Mouse (Mus musculus): ENCODE measurements at regions not wholly inside any gene's neighbourhood (a gene's known extent, or its start where the extent isn't known, plus 50 kb on each side); places are given as distances from the start of the nearest gene placed in this dataset.

DNA sequence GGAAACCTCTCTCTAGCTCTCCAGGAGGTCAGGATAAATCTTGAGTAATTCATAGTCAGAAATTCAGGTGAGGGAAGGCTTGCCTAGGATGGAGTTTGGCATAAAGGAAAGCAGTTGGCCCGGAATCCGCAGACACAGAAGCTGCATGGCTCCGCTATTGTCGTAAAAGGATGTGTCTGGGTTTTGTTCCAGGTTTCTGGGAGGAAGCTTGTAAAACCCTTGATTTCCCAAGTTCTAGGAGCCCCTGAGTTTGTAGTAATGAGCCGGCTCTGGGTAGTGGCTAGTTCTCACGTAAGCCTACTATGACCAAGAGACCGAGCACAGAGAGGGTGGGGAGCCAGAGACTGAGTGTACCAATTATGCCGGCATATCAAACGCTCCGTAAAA lies 52.7 kb upstream of the Gm21915 start:
- DNase-seq (ENCODE audit: extremely low spot score in 1 of 2, low spot score in 1 of 2), result no peak

DNA sequence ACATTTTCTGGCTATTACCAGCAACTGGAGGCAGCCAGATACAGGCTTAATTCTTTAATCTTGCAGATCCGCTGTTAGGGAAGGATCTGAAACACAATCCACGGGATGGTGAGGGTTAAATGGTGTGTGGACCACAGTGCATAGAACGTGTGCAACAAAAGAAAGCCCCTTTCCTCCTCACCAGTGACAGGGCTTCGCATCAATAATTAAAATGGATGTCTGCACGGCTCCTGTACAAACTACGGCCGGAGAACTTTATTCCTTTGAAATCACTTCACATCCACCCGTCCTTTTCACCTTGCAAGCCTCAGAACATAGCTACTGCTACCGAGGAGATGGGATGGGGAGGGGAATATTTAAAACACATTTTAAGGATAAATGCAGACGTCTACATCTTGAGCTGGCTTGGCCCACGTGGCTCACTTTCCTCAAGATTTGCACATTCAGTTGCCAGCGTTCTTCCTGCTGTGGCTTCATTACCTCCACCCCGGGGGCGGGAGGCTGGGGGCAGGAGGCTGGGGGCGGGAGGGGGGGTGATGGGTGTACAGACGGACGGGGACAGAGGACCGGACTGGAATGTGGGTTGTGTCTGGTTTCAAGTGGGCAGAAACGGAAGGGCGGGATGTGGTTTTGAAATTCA lies 53.3 kb upstream of the Gm21915 start:
- no peak for DNase-seq (ENCODE audit: extremely low spot score in 1 of 2, low spot score in 1 of 2)

DNA sequence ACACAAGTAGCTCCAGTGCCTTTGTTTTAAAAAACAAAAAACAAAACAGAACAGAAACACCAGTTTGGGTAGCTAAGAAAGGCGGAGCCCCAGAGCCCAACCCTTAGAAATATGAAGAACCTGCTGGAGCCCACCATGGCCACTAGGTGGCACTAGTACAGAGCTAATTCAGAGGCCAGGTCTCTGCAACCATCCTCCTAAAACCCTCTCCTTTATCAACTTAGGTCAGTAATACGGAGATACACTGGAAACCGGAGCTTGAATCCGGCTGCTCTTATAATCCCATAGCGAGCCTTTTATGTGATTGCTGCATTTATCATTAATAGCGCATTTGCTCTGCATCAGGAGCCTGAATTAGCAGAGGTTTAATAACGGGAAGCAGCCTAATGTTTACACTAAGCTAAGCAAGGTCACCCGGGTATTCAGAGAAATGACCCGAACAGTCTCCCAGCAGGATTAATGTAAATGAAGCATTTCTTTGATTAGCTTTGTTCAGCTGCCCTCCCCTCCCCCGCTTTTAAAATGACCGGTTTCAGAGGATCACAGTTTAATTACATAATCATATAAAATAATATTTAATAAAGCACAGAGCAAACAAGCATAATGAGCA lies 53.9 kb upstream of the Gm21915 start:
- DNase-seq (ENCODE audit: extremely low spot score in 1 of 2, low spot score in 1 of 2), result peak in 1 of 2 experiments; percentile 67

DNA sequence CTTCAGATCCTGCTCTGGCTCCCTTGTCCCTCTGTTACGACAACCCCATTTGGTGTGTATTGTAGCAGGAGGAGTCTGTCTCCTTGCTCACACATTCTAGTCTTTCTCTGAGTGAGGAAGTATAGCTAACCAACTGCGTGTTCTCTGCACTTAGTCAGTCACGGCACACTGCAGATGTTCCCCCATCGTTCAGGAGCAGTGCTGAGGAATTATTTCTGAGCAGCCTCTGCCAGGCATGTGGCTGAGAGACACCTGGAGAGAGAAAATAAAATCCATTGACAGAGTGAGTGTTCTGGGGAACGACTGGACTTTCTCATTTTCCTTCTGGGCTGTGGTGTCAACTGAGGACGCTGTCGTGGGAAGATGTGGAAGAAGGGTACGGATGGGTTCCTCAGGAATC lies 54.5 kb upstream of the Gm21915 start:
- no peak for DNase-seq (ENCODE audit: extremely low spot score in 1 of 2, low spot score in 1 of 2)

DNA sequence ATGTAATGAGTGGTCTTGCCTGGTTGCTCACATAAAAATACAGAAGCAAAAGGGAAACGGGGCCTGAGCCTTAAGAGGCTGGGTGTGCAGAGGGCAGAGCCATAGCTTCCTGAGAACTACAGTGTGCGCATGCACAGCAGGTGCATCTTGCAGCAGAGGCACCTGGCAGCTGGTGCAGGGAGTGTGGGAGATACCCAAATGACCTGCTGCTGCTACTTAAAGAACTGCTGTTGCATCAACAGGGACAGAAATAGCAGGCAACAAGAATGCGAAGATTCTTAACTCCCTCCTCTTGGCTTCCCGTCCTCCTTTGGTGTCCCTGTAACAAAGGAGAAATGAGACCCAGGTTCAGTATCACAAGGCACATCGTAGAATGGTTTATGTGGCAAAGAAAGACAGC lies 56.3 kb upstream of the Gm21915 start:
- DNase-seq (ENCODE audit: extremely low spot score in 1 of 2, low spot score in 1 of 2), result no peak

DNA sequence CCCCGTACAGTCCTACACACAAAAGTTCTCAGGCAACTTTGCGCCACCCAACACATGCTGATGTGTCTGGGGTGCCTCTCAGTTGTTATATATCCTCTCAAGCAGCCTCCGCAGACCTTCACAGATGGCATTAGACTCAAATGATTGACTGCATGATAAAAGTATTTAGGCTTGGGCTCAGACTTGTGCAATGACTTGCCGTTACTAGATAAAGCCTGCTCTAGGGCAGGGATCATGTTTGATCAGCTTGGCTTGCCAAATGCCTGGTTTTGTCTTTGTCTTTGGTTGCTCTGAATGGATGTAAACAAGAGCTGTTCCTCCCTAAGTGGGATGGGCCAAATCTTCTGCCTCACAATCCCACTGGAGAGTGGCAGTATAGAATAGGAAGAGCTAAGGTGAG lies 57.2 kb upstream of the Gm21915 start:
- no peak for DNase-seq (ENCODE audit: extremely low spot score in 1 of 2, low spot score in 1 of 2)

DNA sequence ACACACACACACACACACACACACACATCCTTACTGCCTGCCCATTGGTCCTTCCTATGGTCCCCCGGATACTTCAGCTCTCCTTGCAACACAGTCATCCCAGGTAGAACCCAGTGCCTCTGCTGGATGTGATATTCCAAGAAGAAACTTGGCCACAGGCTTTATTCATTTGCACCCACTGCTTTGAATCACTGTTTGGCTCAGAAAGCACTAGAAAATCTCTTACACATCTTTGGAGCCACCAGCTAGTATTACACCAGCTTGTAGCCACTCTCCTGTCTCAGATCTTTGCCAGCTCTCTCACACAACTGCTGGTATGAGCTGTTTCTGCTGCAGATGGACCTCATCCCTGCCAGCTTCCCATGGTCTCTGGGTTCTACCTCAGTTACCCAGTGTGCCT lies 57.7 kb upstream of the Gm21915 start:
- no peak for DNase-seq (ENCODE audit: extremely low spot score in 1 of 2, low spot score in 1 of 2)

DNA sequence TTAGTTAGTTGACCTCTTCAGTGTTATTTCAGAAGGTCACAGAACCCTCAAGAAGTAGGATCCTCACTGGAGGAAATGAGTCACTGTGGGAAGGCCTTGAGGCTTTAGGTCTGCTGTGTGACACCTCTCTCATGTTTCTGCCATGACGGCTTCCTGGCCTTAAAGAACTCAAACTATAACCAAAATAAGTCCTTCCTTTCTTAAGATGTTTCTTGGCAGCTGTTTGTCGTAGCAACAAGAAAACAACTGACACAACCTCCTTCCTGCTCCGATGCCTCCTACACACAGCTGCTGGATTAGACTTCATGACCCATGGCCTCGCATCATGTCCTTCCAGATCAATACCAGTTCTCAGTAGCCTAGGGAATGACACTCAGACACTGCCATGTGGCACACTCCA lies 58.1 kb upstream of the Gm21915 start:
- no peak for DNase-seq (ENCODE audit: extremely low spot score in 1 of 2, low spot score in 1 of 2)

DNA sequence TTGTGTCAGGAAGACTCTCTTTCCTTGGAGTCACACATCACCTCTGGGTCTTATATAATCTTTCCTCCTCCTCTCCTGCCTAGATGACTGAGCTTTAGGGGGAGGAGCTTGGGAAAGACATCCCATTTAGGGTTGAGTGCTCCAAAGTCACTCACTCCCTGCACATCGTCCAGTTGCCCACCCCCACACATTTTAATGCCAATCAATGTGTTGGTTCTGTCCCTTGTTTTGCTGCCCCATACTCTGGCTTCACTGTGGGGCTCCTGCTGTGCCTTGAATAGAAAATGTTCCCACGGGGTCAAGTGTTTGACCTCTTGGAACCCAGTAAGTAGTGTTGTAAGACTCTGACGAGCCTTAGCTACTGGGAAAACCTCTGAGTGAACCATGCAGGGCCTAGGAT lies 58.8 kb upstream of the Gm21915 start:
- no peak for DNase-seq (ENCODE audit: extremely low spot score in 1 of 2, low spot score in 1 of 2)

DNA sequence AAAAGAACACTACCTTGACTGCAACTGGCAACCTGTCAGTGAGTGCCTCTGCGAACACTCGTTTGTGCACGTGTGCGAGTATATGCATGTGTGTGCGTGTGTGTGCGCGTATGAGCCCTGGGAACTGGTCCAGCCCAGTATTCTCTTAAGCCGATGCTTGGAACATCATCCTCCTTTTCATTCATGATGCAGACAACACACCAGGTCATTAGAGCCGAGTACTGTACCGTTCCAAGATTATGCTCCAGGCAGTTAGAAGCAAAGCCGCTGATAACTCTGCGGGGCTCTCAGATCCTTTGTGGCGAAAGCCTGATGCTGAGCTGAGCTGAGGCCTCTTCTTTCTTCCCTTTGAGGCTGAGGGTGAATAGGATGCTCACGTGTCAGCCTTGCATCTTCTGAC lies 61.8 kb upstream of the Gm21915 start:
- DNase-seq (ENCODE audit: extremely low spot score in 1 of 2, low spot score in 1 of 2), result no peak

DNA sequence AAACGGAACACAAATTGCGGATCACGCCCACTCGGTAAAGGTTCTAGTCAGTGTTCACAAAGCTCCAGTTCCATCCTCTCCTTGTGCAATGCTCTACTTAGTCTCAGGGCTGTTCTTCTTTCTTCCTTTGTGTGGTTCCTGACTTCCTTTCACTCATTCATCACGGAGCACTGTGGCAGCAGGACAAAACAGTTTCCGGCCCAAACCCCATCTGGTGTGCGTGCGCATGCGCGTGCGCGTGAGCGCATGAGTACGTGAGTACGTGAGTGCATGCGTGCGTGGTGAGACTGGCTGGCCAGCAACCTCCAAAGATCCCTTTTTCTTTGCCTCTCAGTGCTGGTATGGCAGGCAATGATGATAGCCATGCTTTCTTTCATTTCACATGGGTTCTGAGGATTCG lies 62.5 kb upstream of the Gm21915 start:
- no peak for DNase-seq (ENCODE audit: extremely low spot score in 1 of 2, low spot score in 1 of 2)

DNA sequence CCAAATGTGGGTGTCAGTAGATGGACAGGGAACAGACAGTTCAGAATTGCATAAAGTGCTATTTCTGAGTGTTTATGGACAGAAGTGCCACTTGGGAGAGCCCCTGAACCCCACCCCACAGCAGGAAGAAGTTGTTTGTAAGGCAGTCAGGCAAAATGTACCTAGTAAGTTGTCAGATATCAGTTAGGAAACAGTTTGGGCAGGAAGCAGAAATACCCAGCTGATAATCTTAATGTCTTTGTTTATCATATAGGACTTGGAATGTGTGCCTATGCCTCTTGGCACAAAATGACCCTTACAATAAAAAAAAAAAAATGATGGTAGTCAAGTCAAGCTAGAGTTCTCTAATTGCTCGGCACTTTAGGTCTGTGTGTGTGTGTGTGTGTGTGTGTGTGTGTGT lies 66.9 kb upstream of the Gm21915 start:
- DNase-seq (ENCODE audit: extremely low spot score in 1 of 2, low spot score in 1 of 2), result no peak

DNA sequence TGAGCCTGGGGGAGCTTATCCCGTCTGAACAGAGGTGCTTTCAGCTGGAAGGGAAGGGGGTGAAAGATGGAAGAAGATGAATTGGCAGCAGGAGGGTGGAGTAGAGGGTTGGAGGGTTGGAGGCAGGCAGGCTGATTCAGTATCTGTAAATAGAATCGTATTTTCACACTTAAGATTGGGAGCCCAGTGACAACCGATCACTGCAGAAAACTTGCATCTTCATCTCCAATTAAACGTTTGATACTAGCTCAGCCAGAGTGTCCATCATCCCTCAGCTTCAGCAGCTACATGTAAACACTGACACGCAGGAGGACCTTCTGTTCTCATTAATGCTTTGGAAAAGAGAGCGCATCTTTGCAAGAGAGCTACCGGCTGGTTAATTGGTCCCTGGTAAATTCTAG lies 67.2 kb upstream of the Gramd1b start:
- DNase-seq (ENCODE audit: extremely low spot score in 1 of 2, low spot score in 1 of 2), result no peak

DNA sequence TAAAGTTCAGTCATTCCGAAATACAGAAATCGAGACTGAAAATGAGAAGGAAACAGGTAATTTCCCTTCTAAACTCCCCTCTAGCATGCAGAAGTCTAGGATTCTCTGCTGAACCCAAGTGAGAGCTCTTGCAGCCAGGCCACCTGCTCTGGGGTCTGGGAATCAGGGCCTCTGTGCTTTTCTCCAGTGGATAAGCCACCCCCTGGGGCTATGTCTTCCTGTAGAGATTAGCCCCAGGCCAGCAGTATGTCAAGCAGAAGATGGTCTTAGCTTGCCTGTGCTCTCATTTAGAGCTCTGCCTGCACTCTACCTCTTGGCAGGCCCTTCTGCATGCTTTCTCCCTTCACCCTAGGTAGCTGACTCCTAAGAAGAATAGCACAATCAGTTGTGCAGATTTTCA lies 56.2 kb upstream of the Gramd1b start:
- DNase-seq (ENCODE audit: extremely low spot score in 1 of 2, low spot score in 1 of 2), result no peak

DNA sequence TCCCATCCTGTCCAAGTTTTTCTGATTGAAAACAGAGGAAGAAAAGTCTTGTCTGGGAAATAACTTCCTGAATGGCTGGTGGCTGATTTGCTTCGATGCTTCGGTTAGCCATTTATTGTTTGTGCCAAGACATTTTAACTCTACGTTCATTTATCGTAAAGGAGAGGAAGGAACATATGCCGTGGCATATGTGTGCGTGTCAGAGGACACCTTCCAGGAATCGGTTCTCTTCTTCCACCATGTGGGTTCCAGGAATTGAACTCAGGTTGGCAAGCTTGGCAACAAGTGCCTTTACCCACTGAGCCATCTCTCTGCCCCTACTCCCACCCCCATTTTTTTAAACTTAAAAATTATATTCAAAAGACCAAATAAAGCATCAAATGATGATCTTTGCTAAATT lies 55.4 kb upstream of the Gramd1b start:
- DNase-seq (ENCODE audit: extremely low spot score in 1 of 2, low spot score in 1 of 2), result no peak

DNA sequence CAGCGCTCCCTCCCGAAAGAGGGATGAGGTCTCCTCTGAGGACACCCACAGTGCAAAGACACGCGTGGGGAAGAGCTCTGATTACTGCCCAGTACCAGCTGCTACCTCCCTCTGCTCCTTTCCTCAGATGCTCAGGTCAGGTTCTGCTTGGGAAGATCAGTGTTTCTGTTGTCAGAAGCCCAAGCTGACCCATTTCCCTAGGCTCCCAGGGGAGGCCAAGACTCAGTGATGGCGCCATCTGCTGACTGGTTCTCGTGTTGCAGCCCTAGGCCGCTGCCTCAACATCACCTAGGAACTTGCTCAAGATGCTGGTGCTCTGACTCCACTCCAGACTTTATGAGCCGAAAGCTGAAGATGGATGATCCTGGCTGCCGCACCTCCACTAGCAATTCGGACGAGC lies 52.4 kb upstream of the Gramd1b start:
- peak; percentile 78 to 97 for DNase-seq (ENCODE audit: extremely low spot score in 1 of 2, low spot score in 1 of 2)

DNA sequence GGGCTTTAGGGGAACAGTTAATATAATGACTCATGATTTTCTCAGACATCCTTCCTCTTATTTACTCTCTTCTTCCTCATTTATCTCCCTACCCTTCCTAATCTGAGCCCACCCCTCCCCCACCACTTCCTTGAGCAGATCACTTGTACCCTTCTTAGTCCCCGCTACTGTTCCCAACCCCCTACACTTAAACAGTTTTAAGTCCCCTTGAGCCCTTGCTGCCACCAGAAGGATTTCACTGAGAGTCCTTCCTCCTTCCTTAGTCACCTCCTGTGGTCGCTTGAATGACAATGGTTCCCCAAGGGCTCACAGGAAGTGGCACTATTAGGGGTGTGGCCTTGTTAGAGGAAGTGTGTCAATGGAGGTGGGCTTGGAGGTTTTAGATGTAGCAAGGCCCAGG lies 50.7 kb upstream of the Gramd1b start:
- no peak for DNase-seq (ENCODE audit: extremely low spot score in 1 of 2, low spot score in 1 of 2)
